Mouse (Mus musculus): ENCODE data around the gene Fgfr2. TPM values are rescaled to one million over a fixed set of nuclear protein-coding genes. Genes with fewer than 3 reads are reported as not detected.
"Not testable (repeated sequence)": the region's sequence is repeated elsewhere in the genome, so short reads cannot be mapped to it uniquely, and the experiment has no call there.

Fgfr2 gene
- total RNA-seq, 2 experiments from 2014 or later = 35.8 to 40.8 TPM

- DNase-seq = no peak
- intact Hi-C loops (cut with DNase I) = no loop called here
These were observed 2960.4 kb downstream of the Fgfr2 start for GRCm38 (mm10) chr7:130162718-130163117.

- no peak for DNase-seq
- intact Hi-C loops (cut with DNase I) = no loop called here
These were observed 2961.6 kb downstream of the Fgfr2 start for GRCm38 (mm10) chr7:130161581-130161980.

- intact Hi-C loops (cut with DNase I) = no loop called here
- DNase-seq = no peak
These were observed 2964.3 kb downstream of the Fgfr2 start for GRCm38 (mm10) chr7:130158845-130159244.

- DNase-seq = no peak
- intact Hi-C loops (cut with DNase I) = no loop called here
These were observed 2969.7 kb downstream of the Fgfr2 start for GRCm38 (mm10) chr7:130153363-130153969.

DNA sequence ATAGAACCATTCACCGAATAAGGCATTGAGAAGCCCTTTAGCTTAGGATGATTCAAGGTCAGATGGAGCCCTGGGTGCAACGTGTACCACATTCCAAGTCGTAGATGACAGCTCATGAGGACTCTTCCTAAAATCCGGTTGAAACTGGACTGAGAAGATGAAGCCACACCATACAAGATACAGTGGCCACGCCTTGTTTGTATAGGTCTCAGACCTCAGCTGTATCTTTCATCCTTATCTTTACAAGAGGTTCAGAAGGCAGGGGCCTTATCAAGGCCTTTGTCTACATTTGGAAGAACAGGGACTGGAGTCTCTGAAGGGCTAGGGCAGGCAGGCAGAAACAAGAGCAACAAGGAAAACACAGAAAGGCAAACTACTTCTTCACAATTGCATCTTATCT lies 2974.2 kb downstream of the Fgfr2 start:
- intact Hi-C loops (cut with DNase I) = no loop called here
- DNase-seq = no peak

DNA sequence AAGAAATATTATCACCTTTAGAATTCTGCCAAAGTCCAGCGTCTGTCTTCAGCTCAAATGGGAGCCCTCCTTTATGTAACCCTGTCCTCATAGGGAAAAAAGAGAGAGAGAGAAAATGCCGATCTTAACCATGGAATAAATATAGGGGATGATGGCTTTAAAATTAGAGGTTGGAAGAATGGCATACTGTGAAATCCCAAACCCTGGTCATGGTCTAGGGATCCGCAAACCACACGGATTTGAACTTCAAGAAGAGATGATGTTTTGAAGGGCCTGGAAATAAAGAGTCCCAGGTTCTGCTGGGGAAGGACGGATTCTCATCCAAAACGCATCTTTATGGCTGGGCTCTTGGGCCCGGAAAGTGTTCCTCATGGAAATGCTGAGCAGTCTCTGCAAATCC lies 2975.9 kb downstream of the Fgfr2 start:
- DNase-seq = no peak

GRCm38 (mm10) chr7:130145211-130145610 lies 2977.9 kb downstream of the Fgfr2 start:
- intact Hi-C loops (cut with DNase I) = no loop called here
- DNase-seq = no peak

More for the DNA sequence above, 2975.9 kb downstream of the Fgfr2 start:
- intact Hi-C loops (cut with DNase I) = no loop called here

DNA sequence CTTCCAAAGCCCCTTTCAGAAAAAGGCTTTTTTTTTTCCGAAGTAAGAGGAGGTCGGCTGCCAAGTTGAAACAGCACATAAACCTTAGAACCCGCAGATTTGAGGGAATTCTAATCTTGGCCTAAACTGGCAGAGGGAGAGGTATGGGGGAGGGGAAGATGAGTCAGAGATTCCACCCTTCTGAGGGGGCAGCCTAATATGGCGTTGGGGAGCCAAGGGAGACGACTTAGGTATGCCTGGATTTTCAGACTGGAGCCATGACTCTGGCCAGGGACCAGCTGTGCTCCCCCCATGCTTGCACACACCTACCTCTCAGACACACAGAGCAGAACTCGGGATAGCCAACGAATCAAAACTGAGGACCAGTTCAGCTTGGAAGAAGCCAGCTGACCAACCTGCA lies 2979.8 kb downstream of the Fgfr2 start:
- intact Hi-C loops (cut with DNase I) = no loop called here
- no peak for DNase-seq

DNA sequence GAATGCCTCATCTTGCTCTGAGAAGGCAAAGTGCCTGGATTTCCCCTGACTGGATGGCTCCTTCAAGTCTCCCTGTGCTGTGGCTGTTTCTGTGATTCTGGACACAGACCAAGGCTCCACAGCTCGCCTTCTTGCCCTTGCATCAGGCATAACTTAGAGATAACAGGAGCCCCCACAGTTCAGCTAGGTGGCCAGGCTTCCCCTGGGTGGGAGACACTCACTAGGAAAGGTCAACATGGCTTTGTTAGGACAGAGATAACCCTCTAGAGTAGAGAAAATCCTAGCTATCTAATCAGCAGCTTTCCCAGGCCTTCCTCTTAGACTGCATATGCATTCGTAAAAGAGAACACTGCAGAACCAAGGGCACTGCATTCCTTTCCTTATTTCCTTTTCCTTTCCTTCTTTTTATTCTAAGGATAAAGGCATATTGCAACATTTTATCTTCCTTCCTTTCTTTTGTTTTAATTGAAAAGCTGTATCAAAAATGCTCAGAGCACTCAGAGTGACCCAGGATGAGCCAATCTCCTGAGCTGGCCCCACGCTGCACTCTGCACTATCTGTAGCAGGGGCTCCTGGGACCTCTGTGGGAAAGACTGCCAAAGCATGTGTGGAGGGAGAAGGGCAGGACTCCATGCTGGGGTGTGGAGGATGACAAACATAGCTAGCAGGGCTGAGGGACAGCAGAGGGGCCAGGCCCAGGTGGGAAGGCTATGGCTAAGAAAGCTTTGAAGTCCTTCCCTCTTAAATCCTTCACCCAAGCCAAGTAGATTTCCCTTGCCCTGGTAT lies 2981.9 kb downstream of the Fgfr2 start:
- intact Hi-C loops (cut with DNase I) = no loop called here
- DNase-seq = no peak

DNA sequence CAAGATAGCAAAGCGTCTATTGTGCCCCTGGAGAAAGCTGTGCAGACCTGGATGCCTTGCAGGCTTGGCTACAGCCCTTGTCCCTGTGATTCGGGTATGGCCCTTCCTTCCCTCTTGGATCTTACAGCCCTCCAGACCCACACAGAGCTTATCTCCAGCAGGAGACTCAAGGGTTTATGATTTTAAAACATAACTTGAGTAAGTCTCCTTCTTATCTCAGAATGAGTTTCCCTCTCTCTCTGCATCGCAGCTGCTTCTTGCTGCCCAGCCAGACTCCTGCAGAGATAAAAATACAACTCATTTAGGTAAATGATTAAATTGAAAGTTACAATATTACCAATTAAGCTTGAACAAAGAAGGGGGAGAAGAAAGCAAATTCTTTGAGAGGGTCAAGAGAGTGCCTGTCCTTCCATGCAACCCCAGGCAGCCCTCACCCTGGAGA lies 2988.2 kb downstream of the Fgfr2 start:
- intact Hi-C loops (cut with DNase I) = no loop called here
- DNase-seq = no peak

GRCm38 (mm10) chr7:130134428-130134827 lies 2988.7 kb downstream of the Fgfr2 start:
- intact Hi-C loops (cut with DNase I); DNase-seq: not testable (repeated sequence)

GRCm38 (mm10) chr7:130130226-130130625 lies 2992.9 kb downstream of the Fgfr2 start:
- intact Hi-C loops (cut with DNase I) = no loop called here
- DNase-seq = peak; percentile 34

DNA sequence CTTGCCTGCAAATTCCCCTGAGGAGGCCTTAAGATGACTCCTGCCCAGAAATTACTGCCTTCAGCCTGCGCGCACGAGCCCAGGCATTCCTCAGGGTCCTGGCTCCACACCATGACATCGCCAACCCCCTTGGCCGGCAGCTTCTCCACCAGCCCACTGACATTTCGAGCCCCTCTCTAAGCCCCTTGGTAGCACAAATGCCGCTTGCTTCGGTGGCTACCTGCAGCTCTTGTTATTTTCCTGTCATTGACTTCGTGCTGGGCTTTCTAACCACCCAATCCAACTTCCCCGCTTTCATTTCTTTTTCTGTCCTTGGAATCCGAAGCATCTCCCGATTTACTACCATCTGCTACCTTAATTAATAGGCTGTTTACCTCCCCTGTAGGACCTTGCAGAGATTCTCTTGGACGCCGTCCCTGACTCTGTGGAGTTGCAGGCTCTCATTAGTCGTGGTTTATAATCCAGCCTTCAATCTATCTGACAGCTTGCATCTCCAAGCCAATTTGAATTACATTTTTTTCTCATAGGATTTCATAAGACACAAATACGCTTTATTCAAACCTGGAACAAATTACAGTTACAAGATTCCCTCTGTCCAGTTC lies 2993.7 kb downstream of the Fgfr2 start:
- intact Hi-C loops (cut with DNase I) = no loop called here
- peak; percentile 71 for DNase-seq

DNA sequence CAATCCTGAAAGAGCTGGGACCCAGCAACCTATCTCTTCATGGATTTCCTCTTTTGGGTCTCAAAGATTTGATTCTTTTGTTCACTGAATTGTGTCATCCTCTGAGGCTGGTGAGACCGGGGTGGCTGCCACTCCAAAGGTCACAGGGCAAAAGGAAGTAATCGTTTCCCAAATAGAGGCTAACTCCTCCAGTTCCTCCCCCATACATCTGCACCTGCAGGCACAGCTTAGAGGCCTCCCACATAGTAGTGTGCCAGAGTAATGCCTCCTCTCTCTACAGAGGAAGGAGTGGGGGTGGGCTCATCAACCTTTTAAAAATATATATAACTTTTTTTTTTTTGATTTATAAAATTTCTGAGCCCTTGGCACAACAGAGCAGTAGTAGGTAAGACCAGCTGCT lies 3001.6 kb downstream of the Fgfr2 start:
- intact Hi-C loops (cut with DNase I) = no loop called here
- no peak for DNase-seq

GRCm38 (mm10) chr7:130119466-130119865 lies 3003.7 kb downstream of the Fgfr2 start:
- DNase-seq = no peak
- intact Hi-C loops (cut with DNase I) = no loop called here

- no peak for DNase-seq
- intact Hi-C loops (cut with DNase I) = no loop called here
These were observed 3004.4 kb downstream of the Fgfr2 start for GRCm38 (mm10) chr7:130118726-130119125.

GRCm38 (mm10) chr7:130117466-130118123 lies 3005.6 kb downstream of the Fgfr2 start:
- intact Hi-C loops (cut with DNase I) = no loop called here
- no peak for DNase-seq

DNA sequence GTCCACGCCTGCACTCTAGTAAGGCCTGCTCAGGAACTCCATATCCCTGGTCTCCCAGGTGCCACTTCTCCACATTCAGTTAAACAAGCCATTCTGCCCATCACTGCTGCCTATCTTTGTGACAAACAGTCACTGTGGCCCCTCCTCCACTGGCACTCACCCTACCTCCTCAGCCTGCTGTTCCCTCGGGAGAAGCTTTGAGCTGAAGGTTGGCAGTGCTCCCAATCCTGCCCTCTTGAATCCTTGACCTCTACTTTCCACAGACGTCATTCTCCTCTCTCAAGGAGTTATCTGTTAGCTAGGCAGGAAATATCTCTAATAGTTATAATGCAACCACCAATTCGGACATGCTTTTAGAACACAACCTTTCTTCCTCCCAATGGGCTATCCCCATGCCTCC lies 3008.7 kb downstream of the Fgfr2 start:
- DNase-seq = no peak
- intact Hi-C loops (cut with DNase I) = no loop called here

Data from left cerebral cortex, postnatal 4 days (tissue).